Mouse (Mus musculus) c-Kit-negative CD71-positive TER-119-positive erythroid progenitor cells, embryonic 14.5 days (primary cell): ENCODE data around the gene Mylk.
"Not testable (repeated sequence)": the region's sequence is repeated elsewhere in the genome, so short reads cannot be mapped to it uniquely, and the experiment has no call there.

Experiments
- DNase-seq: peaks from one replicate; pipeline ENCODE4 v3.0.0-alpha.2; 2013; ENCODE audit warnings: low read depth, low spot score

The Mylk gene

DNA sequence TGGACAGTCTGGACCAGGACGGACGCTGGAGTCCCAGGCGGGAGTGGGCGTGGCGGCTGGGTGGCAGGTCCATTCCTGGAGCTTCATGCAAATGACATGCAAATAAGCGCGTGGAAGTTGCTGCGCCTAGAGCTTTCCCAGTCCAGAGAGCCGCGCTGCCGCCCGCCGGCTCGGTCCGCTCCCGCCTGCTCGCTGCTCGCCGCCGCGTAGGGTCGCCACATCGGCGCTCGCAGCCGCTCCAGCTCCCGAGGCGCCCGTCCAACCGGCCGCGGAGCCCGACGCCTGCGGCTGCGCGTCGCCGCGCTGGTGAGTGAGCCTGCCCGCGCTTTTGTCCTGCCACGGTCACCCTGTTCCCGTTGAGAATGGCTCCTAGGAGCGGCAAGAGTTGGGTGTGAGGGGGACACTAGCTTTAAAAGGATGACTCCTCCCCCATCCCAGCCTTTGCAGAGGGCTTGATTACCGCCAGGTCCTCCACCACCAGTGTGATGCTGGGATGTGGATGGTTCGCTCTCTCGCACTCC is at the start of gene Mylk:
Mylk (plus strand) TSS at position 146 of the 521 bp plus-strand sequence.
- DNase-seq, result no peak

DNA sequence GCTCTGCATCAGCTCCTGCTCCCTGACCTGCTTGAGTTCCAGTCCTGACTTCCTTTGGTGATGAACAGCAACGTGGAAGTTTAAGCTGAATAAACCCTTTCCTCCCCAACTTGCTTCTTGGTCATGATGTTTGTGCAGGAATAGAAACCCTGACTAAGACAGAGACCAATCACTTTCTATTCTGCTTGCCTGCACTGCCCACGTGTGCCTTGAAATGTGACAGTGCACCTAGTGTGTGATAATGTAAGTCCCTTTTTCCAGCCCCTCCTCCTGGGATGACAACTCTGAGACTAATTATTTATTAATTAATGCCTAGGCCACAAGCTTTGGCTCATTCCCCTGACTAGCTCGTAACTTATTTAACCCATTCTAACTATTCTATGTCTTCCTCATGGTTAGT is 46.3 kb upstream of the Mylk start:
- DNase-seq, result not testable (repeated sequence)

DNA sequence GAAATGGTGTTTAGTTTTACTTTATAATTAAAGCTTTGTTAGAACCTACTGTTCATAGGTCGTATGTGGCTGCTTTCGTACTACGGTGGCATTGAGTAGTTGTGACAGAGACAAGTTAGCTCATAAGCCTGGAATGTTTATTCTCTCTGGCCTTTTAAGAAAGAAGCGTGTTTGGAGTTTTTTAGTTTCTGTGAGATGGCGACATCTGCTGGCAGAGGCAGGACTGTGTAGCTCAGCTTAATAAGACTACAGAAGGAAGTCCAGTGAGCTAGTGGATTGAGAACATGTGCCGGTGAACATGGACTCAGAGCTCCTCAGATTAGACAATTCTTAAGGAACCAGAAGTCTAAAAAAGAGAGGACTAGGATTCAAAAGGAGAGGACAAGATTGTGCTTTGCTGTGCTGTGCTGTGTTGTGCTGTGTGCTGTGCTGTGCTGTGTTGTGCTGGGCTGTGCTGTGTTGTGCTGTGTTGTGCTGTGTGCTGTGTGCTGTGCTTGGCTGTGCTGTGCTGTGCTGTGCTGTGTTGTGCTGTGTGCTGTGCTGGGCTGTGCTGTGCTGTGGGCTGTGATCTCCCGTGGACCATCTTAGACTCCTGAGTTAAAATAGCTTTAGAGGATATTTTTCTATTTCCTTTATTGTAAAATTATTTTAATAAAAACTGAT is 44.7 kb upstream of the Mylk start:
- peak; percentile 6 for DNase-seq

DNA sequence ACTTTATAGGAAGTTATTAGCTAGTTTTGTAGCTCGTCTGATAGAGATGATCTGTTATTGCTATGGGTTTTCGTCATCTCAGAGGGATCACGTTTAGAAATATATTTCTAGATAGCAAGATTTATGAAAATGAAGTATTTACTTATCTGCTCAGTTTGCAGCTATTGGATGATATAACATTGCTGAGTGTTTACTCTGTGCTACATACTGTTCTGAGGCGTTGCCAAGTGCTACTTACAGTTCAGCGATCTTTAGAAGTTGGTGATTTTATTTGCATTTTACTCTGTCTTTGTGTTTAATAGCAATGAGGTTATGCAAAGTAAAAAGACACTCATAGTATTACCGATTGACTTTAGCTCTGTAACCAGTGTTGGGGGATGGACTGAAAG is 44.2 kb upstream of the Mylk start:
- no peak for DNase-seq

DNA sequence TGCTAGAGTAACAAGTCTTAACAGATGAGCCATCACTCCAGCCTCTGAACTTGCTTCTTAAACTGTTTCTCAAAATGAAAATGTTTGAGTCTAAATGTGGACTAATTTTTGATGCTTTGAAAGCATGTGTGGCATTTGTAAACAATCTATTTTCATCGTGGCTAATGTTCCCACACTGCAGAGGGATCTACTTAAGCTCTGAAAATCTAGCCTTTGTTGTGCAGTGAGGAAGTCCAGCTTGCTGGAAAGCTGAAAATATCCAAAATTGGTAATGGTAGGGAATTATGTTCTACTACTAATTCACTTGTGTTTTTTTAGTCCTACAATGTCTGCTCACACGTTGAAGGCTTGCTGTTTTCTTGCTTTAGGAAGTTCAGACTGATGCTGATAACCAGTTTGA is 39.0 kb upstream of the Mylk start:
- no peak for DNase-seq

DNA sequence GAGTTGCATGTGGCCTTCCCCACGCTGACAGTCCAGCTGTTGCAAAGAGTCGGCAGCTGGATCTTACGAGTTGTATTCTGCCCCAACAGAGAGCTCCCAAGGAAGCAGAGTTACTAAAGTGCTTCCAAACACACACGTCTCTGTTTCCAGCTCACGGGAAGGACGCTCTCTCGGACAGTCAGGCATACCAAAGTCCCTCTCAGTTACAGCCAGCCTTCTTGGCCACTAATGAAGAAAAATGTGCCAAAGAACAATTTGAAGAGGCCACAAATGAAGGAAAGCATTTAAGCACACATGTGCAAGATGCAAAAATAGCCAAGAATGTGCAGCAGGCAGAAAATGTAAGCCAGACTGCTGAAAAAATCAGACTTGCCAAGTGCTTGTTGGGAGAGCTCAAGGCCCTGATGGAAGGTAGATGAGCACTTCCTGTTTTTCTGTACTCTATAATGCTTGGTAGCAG is 38.5 kb upstream of the Mylk start:
- no peak for DNase-seq

DNA sequence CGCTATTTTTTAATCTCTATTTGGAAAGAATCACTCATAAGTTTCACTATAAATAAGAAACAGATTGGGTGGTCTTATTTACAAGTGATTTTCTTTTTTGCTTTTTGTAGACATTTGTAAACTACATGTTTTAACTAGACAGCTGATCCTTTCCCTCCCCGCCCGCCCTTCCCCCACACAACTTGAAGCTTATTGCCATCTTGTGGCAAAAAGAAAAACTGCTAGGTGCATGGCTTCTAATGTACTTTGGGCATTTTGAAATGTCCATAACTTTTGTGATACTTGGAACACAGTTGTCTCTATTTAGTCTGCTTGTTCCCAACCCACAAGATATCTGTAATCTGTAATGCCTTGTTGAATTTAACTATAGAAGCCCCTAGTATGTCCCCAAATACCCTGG is 33.5 kb upstream of the Mylk start:
- DNase-seq, result no peak

DNA sequence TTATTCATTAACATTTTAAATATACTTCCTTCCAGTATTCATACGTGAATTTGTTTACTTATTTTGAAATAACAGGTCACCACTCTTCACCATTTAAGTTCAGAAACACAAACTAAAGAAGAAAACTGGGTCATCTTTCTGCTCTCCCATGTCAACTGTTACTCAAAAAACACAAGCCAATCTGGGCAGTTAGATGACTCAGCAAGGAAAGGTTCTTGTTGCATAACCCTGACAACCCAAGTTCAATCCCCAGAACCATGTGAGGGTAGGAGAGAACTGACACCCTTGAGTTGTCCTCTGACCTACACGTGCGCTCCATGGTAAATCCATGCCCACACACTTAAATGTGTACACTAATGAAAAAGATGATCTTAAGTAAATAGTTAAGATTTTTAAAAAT is 19.9 kb upstream of the Mylk start:
- DNase-seq, result no peak

DNA sequence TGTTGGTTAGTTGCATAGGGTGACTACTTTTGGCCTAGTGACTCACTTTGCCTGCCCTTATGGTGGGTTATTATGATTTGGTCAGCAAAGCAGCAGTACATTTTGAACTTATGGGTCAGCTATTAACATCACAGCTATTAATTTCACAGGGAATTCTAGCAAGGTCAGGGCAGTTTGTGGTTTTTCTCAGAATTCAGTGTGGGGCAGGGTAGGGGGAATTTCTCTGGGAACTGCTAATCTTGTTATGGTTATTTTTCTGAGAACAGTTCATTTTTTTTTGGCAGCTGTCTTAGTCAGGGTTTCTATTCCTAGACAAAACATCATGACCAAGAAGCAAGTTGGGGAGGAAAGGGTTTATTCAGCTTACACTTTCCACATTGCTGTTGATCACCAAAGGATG is 16.4 kb upstream of the Mylk start:
- DNase-seq, result not testable (repeated sequence)

DNA sequence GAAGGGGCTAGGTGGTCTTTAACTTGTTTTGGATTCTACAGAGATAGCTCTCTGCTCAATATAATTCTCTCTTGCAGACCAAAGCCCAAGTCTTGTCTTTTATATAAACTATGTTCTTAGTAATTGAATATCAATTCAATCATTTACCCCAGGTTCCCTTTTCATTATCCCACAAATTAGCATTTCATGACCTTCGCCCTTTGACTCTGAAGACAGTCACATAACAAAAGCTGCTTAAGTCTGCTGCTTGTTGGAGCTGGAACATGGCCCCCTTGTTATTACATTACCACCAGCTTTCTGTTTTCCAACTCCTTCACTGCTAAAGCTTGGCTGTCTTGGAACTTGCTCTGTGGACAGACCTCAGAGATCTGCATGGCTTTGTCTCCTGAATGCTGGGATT is 15.6 kb upstream of the Mylk start:
- DNase-seq, result no peak

DNA sequence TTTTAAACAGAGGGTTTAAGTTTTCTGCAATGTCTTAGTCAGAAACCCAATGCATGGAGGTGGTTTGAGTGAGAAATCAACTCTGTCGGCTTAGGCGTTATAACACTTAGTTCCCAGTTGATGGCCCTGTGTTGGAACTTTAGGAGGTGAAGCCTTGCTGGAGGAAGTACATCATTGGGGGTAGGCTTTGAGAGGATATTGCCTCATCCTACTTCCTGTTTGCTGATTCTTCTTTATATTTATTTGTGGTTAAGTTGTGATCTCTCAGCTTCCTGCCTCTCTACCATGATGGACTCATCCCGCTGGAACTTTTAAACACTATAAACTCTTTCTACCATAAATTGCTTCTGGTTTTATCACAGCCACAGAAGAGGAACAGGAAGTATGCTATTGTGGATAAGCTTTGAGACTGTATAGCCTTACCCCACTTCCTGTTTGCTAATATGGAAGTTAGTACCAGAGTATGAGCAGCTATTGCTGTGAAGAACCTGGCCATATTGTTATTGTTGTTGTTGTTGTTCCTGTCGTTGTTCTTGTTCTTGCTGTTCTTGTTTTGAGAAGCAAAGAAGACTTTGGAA is 6.3 kb upstream of the Mylk start:
- DNase-seq, result no peak

DNA sequence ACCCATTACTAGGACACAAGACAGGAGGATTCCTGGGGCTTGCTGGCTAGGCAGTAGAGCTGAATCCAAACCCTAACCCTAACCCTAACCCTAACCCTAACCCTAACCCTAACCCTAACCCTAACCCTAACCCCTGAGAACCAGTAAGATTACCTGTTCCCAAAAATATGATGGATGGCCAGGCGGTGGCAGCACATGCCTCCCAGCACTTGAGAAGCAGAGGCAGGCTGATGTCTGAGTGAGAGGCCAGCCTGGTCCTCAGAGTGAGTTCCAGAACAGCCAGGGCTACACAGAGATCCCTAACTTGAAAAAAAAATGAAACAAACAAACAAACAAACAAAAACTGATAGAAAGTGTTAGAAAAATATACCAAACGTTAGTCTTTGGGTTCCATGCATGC is 2.1 kb upstream of the Mylk start:
- DNase-seq, result no peak

DNA sequence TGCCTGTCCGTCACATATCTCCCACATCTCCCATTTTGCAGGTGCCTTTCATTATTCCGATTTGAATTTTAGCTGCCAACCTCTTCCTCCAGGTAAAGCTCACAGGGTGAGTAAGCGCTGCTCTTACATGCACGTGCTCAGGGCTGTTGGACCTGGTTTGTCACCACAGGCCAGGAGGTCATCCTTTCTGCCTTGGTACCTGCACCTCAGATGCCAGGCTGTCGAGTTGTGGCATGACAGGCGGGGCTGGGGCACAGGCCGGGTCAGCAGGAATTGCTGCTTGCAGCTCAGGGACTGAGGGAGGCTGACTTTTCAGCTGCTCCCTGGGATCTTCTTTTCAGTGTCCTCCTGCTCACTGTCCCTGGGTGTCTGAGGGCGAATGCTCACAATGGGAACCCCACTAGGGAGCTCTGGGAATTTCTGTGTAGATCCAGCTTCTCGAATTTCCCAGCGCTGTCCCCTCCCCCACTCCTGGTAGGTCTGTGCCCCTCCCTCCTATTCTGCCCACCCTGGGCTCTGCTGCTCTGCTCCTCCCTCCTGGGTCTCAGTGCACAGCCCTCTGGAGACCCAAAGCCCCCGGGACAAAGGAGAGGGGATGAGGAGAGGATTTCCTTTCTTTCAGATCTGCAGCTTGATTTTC is 3.2 kb downstream of the Mylk start:
- DNase-seq, result no peak

DNA sequence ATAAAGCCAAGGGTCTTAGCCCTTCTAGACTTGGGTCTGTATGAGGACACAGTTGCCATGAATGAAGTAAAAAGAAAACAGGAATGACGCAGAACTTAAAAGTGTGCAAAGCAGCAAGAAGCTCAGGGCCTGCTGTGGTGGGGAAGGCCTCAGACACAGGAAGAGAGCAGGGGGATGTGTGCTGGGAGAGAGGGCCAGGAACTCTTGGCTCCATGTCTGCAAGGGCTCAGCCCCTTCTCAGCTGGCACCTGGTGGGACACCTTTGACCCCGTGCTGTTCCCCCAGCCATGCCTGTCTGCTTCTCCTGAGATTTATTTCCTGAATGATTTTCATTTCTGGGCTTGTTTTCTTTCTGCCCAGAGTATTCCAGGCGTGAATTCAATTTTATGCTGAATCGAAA is 4.5 kb downstream of the Mylk start:
- no peak for DNase-seq

DNA sequence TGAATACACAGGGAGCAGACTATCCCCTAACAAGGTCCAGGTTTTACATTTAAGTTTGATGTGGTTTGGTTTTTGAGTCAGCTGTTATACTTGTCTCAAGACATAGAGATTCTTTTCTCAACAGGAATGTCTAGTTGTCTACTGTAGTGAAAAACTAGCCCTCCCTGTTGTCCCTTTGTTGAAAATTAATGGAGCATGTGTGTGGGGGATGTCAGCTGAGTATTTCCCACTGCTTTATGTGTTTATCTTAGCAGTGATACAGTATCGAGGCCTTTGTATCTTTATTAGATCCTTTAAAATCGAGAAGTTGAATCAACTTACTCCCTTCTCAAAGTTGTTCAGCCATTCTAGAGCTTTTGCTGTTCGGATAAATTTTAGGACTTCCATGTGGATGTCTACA is 7.0 kb downstream of the Mylk start:
- DNase-seq, result no peak

DNA sequence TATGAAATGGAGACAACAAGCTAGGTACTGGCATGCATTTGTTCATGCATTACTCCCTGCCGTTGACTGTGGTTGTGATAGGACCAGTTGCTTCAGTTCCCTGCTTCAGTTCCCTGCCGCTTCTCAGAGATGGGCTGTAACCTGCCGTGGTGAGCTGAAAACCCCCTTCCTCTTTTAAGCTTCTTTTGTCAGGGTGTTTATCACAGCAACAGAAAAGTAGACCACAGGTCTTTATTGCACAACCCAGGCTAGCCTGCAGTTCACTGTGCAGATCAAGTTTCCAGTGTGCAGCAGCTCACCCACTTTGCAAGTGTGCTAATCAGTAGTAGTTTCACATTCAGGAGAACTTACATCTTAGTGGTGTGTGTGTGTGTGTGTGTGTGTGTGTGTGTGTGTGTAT is 8.0 kb downstream of the Mylk start:
- no peak for DNase-seq

DNA sequence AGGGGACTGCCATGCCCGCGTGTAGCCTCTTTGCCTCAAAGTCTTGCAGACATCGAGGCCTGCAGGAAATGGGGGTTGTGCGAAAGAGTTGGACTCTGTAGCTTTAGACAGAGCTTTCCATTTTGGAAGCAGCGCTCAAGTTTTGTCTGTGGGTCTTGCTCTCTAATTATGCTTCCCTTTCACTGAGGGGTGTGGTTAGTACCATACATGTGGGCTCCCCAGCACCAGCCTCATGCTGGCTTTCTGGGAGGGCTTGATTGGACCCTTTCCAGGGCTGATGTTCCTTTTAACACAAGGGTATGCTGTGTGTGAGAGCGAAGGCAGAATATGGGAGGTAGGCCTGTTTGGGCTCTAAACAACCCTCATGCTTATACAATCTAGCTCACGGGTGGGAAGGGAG is 12.0 kb downstream of the Mylk start:
- DNase-seq, result no peak

DNA sequence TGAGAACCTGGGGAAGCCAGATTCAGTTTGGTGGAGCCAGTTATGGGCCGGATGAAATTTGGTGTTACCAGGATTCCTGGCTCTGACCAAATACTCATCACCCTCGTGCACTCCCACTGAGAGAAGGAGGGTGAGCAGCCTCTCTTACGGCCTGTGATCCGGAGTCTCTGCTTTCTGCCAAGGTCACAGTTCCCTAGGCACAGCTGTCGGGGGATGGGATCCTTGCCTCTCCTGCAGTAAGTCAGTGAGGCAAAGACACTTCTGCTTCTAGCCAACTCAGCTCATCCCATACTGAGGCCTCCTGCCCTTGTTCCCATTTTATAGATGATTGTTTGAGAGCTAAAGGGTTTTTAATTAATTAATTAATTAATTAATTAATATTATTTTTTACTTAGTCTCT is 13.2 kb downstream of the Mylk start:
- no peak for DNase-seq

DNA sequence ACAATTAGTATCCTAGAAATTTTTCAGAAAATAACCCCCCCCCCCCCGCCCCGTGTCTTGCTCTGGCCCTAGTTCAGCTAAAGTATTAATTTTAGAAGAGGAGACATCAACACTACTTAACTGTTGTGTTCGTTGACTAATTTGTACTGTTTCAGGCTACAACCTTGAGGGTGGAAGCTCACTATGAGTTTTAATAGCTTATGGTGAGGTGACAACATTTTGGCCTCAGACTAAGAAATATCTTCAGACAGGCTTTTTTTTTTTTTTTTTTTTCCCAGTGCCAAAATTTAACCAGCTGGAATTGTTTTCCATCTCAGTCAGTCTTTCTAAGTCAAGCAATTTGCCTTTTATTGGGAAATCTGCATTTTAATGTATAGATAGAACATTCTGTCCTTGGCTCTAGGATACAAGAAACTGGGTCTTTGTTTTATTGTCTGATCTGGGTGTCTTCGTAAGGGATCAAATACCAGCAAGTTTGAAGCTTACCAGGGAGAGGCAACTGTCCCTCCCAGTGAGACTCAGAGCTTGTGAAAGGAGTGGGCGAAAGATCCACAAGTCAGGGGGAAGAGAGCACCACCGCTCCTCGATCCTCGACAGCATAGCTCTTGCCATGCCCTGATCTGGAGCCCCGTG is 19.1 kb downstream of the Mylk start:
- DNase-seq, result no peak

DNA sequence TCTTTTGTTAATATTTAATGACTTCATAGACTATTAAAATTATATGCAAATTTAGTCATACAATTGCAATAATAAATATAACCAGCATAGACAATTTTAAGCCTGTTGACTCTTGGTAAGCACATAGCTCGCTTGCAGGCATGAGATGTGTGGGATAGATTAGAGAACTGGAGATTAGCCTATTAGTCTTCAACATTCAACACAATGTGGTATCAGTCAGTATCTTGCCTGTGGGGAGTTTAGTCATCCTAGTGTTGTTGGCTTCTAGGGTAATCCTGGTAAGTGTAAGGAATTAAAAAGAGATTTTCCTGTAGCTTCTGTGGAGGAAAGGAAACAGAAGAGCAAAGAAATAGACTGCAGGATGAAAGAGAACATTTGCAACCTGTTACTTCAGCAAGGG is 20.7 kb downstream of the Mylk start:
- no peak for DNase-seq

DNA sequence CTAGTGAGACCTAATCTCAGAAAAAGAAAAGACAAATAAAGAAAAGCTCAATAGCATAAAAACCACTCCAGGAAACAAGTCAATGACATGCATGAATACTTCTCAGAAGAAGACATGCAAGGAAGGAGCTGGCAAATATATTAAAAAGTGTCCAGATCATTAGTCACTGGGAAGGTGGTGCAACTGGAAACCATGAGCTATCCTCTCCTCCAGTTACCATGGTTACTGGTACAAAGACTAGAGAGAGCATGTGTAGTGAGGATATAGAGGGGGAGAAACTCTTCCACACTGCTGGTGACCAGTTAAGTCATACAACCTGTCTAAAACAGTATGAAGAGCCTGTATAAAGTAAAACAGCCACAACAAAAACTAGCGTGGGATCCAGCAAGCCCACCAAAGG is 21.2 kb downstream of the Mylk start:
- DNase-seq, result no peak

DNA sequence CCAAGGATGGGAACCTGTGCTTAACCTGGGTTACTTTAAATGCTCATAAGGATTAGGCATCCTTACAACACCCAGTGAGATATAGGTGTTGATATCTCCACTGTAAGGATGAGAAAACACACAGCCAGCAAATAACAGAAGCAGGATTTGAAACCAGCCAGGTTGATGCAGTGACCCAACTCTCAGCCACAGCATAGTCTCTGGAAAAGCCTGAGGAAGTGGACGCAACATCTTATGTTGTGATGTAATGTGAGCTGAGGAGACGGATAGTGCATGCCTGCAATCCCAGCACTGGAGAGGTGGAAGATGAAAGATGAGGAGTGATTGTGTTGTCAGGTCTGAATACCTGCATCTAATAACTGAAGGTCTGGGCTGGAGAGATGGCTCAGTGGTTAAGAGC is 22.4 kb downstream of the Mylk start:
- no peak for DNase-seq

DNA sequence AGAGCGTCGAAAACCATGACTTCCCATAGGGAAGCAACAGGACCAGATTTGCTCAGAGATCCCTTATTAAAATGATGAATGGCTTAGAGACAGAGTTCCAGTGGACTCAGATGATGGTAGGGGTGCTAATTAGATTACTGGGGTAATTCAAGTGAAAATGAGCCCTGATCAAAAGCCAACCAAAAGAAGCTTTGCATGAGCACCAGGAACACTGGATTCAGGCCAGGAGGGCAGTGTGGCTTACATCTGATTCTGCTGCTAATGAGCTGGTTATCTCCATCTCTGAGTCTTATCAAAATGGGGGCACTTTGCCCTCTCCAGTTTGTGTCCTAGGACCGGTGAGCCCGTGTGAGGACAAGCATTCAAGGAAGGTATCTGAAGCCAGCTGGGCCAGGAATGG is 23.4 kb downstream of the Mylk start:
- no peak for DNase-seq
